Mouse (Mus musculus): ENCODE measurements around the gene Setd1b. TPM values are rescaled to one million over a fixed set of nuclear protein-coding genes. Genes with fewer than 3 reads are reported as not detected.
A peak's percentile ranks its signal among the peaks of the same experiment; 100 is the strongest.

The Setd1b gene
- total and polyA plus RNA-seq, 3 experiments = 2.1 to 90.6 (median 76.7) TPM

- TF ChIP-seq POLR2AphosphoS5 (IDR thresholded peaks at IDR 0.05; ENCODE audit: insufficient replicate concordance, low read depth, low read length) (no peak), GATA1 (IDR thresholded peaks at IDR 0.05; ENCODE audit: borderline replicate concordance, low read length) (no peak), CTCF (IDR thresholded peaks at IDR 0.05; ENCODE audit: low read depth, low read length) (peak; percentile 94)
- Histone ChIP-seq H3K36me3 (replicated peaks) (peaks cover 15% of the 10 kb centered on the region), H3K4me3 (ENCODE audit: low read depth, low read length) (no peak overlapping the region), H3K4me1 (ENCODE audit: insufficient read depth, low read depth, low read length) (peaks cover 10% of the 10 kb centered on the region), H3K27me3 (ENCODE audit: insufficient read depth, low read length) (peaks cover 13% of the 10 kb centered on the region), H3K9me3 (replicated peaks) (no peaks in the 10 kb centered on the region)
- peak; percentile 47 for DNase-seq (ENCODE audit: low spot score)
- ATAC-seq (ENCODE audit: extremely low read depth, insufficient number of reproducible peaks, low FRiP score, poor library complexity, severe bottlenecking) = peak; percentile 34; the same call in 1 of the 2 replicates
Measured at GRCm38 (mm10) chr5:123171646-123172350, 29.8 kb downstream of the Setd1b start.

- no peak for DNase-seq (ENCODE audit: low spot score)
- H3K36me3 ChIP-seq (replicated peaks) = no peaks in the 10 kb centered on the region
- no peaks in the 10 kb centered on the region for H3K4me1 ChIP-seq (ENCODE audit: insufficient read depth, low read depth, low read length)
- H3K9me3 ChIP-seq (replicated peaks) = no peaks in the 10 kb centered on the region
- H3K27me3 ChIP-seq (ENCODE audit: insufficient read depth, low read length) = peaks cover 53% of the 10 kb centered on the region
- no peak overlapping the region for H3K4me3 ChIP-seq (ENCODE audit: low read depth, low read length)
- ATAC-seq (ENCODE audit: extremely low read depth, insufficient number of reproducible peaks, low FRiP score, poor library complexity, severe bottlenecking) = no peak
- no peak for TF ChIP-seq CTCF (IDR thresholded peaks at IDR 0.05; ENCODE audit: low read depth, low read length)
- TF ChIP-seq POLR2AphosphoS5 (IDR thresholded peaks at IDR 0.05; ENCODE audit: insufficient replicate concordance, low read depth, low read length) = no peak
- TF ChIP-seq GATA1 (IDR thresholded peaks at IDR 0.05; ENCODE audit: borderline replicate concordance, low read length) = no peak
- TF ChIP-seq GATA2 (IDR thresholded peaks at IDR 0.05; ENCODE audit: borderline replicate concordance, low read depth, low read length) = no peak
- TF ChIP-seq TAL1 (conservative IDR thresholded peaks at IDR 0.05; ENCODE audit: low read depth, low read length) = no peak
Measured at GRCm38 (mm10) chr5:123178792-123179191, 36.8 kb downstream of the Setd1b start.

- ATAC-seq (ENCODE audit: extremely low read depth, insufficient number of reproducible peaks, low FRiP score, poor library complexity, severe bottlenecking) = no peak
- no peaks in the 10 kb centered on the region for H3K9me3 ChIP-seq (replicated peaks)
- H3K27me3 ChIP-seq (ENCODE audit: insufficient read depth, low read length) = peaks cover 57% of the 10 kb centered on the region
- H3K36me3 ChIP-seq (replicated peaks) = no peaks in the 10 kb centered on the region
- no peak for DNase-seq (ENCODE audit: low spot score)
- TF ChIP-seq GATA1 (IDR thresholded peaks at IDR 0.05; ENCODE audit: borderline replicate concordance, low read length) (no peak), GATA2 (IDR thresholded peaks at IDR 0.05; ENCODE audit: borderline replicate concordance, low read depth, low read length) (no peak)
- H3K4me3 ChIP-seq (ENCODE audit: low read depth, low read length) = no peak overlapping the region
- H3K4me1 ChIP-seq (ENCODE audit: insufficient read depth, low read depth, low read length) = no peaks in the 10 kb centered on the region
Measured at GRCm38 (mm10) chr5:123180390-123180789, 38.4 kb downstream of the Setd1b start.

GRCm38 (mm10) chr5:123181536-123181935 is 39.5 kb downstream of the Setd1b start:
- no peaks in the 10 kb centered on the region for H3K9me3 ChIP-seq (replicated peaks)
- no peaks in the 10 kb centered on the region for H3K36me3 ChIP-seq (replicated peaks)
- peaks cover 58% of the 10 kb centered on the region for H3K27me3 ChIP-seq (ENCODE audit: insufficient read depth, low read length)
- H3K4me1 ChIP-seq (ENCODE audit: insufficient read depth, low read depth, low read length) = no peaks in the 10 kb centered on the region
- DNase-seq (ENCODE audit: low spot score) (no peak), ATAC-seq (ENCODE audit: extremely low read depth, insufficient number of reproducible peaks, low FRiP score, poor library complexity, severe bottlenecking) (no peak)
- TF ChIP-seq TAL1 (conservative IDR thresholded peaks at IDR 0.05; ENCODE audit: low read depth, low read length) (no peak), GATA2 (IDR thresholded peaks at IDR 0.05; ENCODE audit: borderline replicate concordance, low read depth, low read length) (no peak), CTCF (IDR thresholded peaks at IDR 0.05; ENCODE audit: low read depth, low read length) (no peak), POLR2AphosphoS5 (IDR thresholded peaks at IDR 0.05; ENCODE audit: insufficient replicate concordance, low read depth, low read length) (no peak), GATA1 (IDR thresholded peaks at IDR 0.05; ENCODE audit: borderline replicate concordance, low read length) (no peak)
- no peak overlapping the region for H3K4me3 ChIP-seq (ENCODE audit: low read depth, low read length)

- no peak for TF ChIP-seq GATA1 (IDR thresholded peaks at IDR 0.05; ENCODE audit: borderline replicate concordance, low read length)
- no peak for TF ChIP-seq CTCF (IDR thresholded peaks at IDR 0.05; ENCODE audit: low read depth, low read length)
- no peak for TF ChIP-seq GATA2 (IDR thresholded peaks at IDR 0.05; ENCODE audit: borderline replicate concordance, low read depth, low read length)
- TF ChIP-seq TAL1 (conservative IDR thresholded peaks at IDR 0.05; ENCODE audit: low read depth, low read length) = no peak
- no peak for DNase-seq (ENCODE audit: low spot score)
- Histone ChIP-seq H3K36me3 (replicated peaks) (no peaks in the 10 kb centered on the region), H3K9me3 (replicated peaks) (no peaks in the 10 kb centered on the region), H3K4me1 (ENCODE audit: insufficient read depth, low read depth, low read length) (no peaks in the 10 kb centered on the region), H3K27me3 (ENCODE audit: insufficient read depth, low read length) (peaks cover 52% of the 10 kb centered on the region), H3K4me3 (ENCODE audit: low read depth, low read length) (no peak within 1 kb of the TSS)
- ATAC-seq (ENCODE audit: extremely low read depth, insufficient number of reproducible peaks, low FRiP score, poor library complexity, severe bottlenecking) = no peak
Measured at GRCm38 (mm10) chr5:123182651-123183050, 40.7 kb downstream of the Setd1b start, which contains the start of gene Hpd. Gene Hpd, minus strand, starts transcription at chr5:123182727.

- H3K9me3 ChIP-seq (replicated peaks) = no peaks in the 10 kb centered on the region
Measured at GRCm38 (mm10) chr5:123185966-123186365, 44.0 kb downstream of the Setd1b start.

More at GRCm38 (mm10) chr5:123185966-123186365, 44.0 kb downstream of the Setd1b start:
- Histone ChIP-seq H3K36me3 (replicated peaks) (no peaks in the 10 kb centered on the region), H3K4me3 (ENCODE audit: low read depth, low read length) (no peak overlapping the region), H3K27me3 (ENCODE audit: insufficient read depth, low read length) (peaks cover 39% of the 10 kb centered on the region), H3K4me1 (ENCODE audit: insufficient read depth, low read depth, low read length) (no peaks in the 10 kb centered on the region)
- TF ChIP-seq POLR2AphosphoS5 (IDR thresholded peaks at IDR 0.05; ENCODE audit: insufficient replicate concordance, low read depth, low read length) (no peak), TAL1 (conservative IDR thresholded peaks at IDR 0.05; ENCODE audit: low read depth, low read length) (no peak), GATA2 (IDR thresholded peaks at IDR 0.05; ENCODE audit: borderline replicate concordance, low read depth, low read length) (no peak), GATA1 (IDR thresholded peaks at IDR 0.05; ENCODE audit: borderline replicate concordance, low read length) (no peak), CTCF (IDR thresholded peaks at IDR 0.05; ENCODE audit: low read depth, low read length) (no peak)
- DNase-seq (ENCODE audit: low spot score) (no peak), ATAC-seq (ENCODE audit: extremely low read depth, insufficient number of reproducible peaks, low FRiP score, poor library complexity, severe bottlenecking) (no peak)
